Mouse (Mus musculus) kidney, postnatal 10 days (tissue): ENCODE results near the gene Ccdc126.

Source experiments
- DNase-seq: peaks from one replicate; pipeline ENCODE4 v3.0.0; 2021; ENCODE audit warnings: mixed read lengths

The Ccdc126 gene

GRCm38 (mm10) chr6:49349826-49350225 is 30.8 kb downstream of the Ccdc126 start:
- peak; percentile 67 for DNase-seq

DNA sequence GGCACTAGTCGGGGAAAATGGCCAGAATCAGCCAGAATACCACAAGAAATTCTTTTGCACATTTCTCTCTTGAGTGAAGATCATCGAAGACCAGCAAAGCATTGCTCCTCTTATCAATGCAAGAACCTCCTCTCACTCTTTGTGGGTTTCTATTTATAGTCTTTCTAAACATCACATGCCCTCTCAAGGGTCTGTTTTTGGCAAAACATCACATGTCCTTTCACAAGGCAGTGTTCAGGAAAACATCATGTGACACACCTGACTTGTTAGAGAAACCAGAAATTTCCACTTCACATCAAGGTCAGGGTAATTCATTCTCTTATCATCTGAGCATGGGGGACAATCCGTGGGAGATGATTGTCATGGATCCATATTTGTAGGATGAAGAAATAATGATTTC is 35.5 kb downstream of the Ccdc126 start:
- DNase-seq = no peak

- DNase-seq = no peak
Observed at GRCm38 (mm10) chr6:49355171-49355570, 36.1 kb downstream of the Ccdc126 start.

GRCm38 (mm10) chr6:49360420-49360819 is 41.3 kb downstream of the Ccdc126 start:
- DNase-seq = no peak

DNA sequence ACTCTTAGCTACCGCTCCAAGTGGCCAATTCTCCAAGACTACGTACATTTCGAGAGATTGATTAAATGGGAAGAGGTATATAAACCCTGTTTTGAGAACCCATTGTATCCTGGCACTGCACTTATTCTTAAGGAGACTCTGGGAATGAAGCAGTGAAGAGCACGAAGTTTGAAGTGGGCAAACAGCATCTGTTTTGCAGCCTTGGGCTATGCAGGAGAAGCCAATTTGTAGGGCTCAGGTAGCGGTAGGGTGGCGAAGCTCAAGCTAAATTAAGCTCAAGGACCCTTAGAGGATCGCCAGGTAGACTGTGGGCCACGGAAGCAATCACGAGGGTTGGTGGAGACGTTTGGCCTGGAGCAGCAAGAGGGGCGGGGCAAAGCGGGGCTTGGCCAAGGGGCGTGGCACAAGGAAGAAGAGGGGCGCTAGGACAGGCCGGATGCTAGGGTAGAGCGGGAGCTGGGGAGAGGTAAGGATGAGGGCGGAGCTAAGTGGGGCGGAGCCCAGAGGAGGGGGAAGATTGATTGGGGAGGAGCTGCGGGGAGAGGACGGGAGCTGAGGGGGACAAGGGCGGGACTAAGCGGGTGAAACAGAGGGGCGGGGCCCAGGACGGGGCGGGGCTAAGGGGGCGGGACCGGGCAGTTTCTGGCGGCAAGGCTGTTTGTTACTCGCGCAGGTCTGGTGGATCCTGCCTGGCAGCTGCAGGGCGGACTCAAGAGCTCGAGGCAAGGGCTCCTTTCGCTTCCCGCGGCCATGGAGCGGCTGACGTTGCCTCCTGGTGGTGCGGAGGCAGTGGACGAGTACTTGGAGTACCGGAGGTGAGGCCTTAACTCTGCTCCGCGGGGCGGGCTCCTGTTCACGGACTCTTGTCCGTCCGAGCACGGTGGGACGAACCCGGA is 48.3 kb downstream of the Ccdc126 start, which contains the start of gene Fam221a:
Gene Fam221a, plus strand, starts transcription at position 581 of the 896 bp plus-strand sequence.
- DNase-seq = peak; percentile 92

GRCm38 (mm10) chr6:49368212-49368611 is 49.1 kb downstream of the Ccdc126 start:
- no peak for DNase-seq

GRCm38 (mm10) chr6:49372705-49373104 is 53.6 kb downstream of the Ccdc126 start:
- DNase-seq = no peak

DNA sequence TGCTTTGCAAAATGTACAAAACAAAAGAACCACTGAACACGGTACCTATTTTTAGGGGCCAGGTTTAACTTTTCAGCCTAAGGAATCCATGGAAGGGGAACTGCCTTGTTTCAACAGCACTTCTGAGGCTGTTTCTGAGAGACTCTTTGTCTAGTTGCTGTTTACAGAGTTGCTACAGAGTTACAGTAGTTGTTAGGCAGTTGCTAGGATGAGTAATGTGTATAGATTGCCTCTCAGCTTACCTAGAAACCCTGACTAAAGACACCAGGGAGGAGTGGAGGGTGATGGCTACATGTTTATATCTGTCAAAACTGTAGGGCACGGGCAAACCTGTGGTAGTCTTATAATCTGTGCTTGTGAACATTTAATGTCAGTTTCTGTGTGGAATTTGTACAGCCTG is 54.9 kb downstream of the Ccdc126 start:
- DNase-seq = no peak

DNA sequence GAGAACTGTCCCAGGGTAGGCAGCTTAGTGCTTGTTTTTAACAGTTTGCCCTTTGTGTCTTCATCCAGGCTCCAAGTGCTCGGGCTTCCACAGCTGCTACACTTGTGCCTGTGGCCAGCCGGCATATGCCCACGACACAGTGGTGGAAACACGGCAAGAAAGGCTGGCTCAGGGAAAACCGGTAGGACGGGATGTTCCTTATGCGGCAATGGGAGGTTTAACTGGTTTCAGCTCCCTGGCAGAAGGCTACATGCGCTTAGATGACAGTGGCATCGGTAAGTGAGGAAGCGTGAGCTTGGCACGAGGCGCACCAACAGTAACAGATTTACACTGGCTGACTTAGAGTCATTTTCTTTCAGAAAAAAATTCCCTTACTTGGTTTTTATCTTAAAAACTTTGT is 59.3 kb downstream of the Ccdc126 start:
- DNase-seq = no peak
